Mouse (Mus musculus) stomach, embryonic 15.5 days (tissue): ENCODE measurements at regions not wholly inside any gene's neighbourhood (a gene's known extent, or its start where the extent isn't known, plus 50 kb on each side); places are given as distances from the start of the nearest gene placed in this dataset.
A peak's percentile ranks its signal among the peaks of the same experiment; 100 is the strongest.
"Not testable (repeated sequence)": the region's sequence is repeated elsewhere in the genome, so short reads cannot be mapped to it uniquely, and the experiment has no call there.

ENCODE experiments used
- ATAC-seq: fragments of 200-750 bp; cut with Nextera tagmentation; 2 replicates; pipeline ENCODE4 v1.8.0; 2017; ENCODE audit warnings: low read depth, moderate number of reproducible peaks, moderate TSS enrichment; ENCODE audit not compliant: insufficient read depth, low FRiP score
- H3K27ac ChIP-seq: fragments of 300-500 bp; sonication (generic); 2 replicates; pipeline ENCODE4 v1.5.1; 2015; ENCODE audit warnings: mild to moderate bottlenecking, inconsistent platforms
- H3K27me3 ChIP-seq: fragments of 300-500 bp; sonication (generic); replicated peaks from 2 replicates; pipeline ENCODE4 v1.6.1; 2015; ENCODE audit warnings: inconsistent platforms
- H3K36me3 ChIP-seq: fragments of 300-500 bp; sonication (generic); 2 replicates; pipeline ENCODE4 v1.6.1; 2015; ENCODE audit warnings: inconsistent platforms
- H3K4me1 ChIP-seq: fragments of 300-500 bp; sonication (generic); 2 replicates; pipeline ENCODE4 v1.6.1; 2015; ENCODE audit warnings: inconsistent platforms
- H3K4me2 ChIP-seq: fragments of 300-500 bp; sonication (generic); 2 replicates; pipeline ENCODE4 v1.6.1; 2015; ENCODE audit warnings: mild to moderate bottlenecking, inconsistent platforms
- H3K4me3 ChIP-seq: fragments of 300-500 bp; sonication (generic); replicated peaks from 2 replicates; pipeline ENCODE4 v1.5.1; 2015; ENCODE audit warnings: inconsistent platforms
- H3K9ac ChIP-seq: fragments of 300-500 bp; sonication (generic); 2 replicates; pipeline ENCODE4 v1.6.1; 2015; ENCODE audit warnings: inconsistent platforms
- H3K9me3 ChIP-seq: fragments of 300-500 bp; sonication (generic); 2 replicates; pipeline ENCODE4 v1.6.1; 2016; ENCODE audit warnings: inconsistent platforms
- WGBS: fragments of 180-500 bp; shearing (Covaris S2); methylation state at CpG from one replicate; pipeline ENCODE4 v1.1.7; 2015; 5-methylcytosine and 5-hydroxymethylcytosine counted together

DNA sequence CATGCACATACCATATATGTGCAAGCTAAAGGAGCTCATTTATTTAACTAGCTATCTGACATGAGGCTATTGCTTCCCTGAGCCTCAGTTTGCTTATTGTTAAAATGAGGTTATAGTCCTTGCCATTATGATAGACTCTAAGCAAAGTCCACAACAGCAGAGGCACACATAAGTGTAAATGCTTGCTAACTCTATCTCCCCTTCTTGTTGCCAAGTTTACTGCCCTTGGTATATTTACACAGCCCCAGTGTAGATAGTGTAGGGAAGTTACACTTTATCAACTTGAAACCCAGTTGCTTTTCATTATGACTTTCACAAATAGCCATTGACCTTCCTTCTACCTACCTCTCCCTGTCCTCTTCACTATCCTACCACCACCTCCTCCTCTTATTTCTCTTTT is 782.6 kb upstream of the Agtr1b start:
- no peak overlapping the region for H3K4me3 ChIP-seq
- H3K9ac ChIP-seq: no peak overlapping the region
- H3K27me3 ChIP-seq: no peaks in the 10 kb centered on the region
- H3K36me3 ChIP-seq: no peaks in the 10 kb centered on the region
- H3K4me1 ChIP-seq: no peaks in the 10 kb centered on the region
- H3K4me2 ChIP-seq: no peak overlapping the region
- ATAC-seq: peak; percentile 53; the same call in 1 of the 2 replicates
- no peak overlapping the region for H3K27ac ChIP-seq
- H3K9me3 ChIP-seq: no peaks in the 10 kb centered on the region

DNA sequence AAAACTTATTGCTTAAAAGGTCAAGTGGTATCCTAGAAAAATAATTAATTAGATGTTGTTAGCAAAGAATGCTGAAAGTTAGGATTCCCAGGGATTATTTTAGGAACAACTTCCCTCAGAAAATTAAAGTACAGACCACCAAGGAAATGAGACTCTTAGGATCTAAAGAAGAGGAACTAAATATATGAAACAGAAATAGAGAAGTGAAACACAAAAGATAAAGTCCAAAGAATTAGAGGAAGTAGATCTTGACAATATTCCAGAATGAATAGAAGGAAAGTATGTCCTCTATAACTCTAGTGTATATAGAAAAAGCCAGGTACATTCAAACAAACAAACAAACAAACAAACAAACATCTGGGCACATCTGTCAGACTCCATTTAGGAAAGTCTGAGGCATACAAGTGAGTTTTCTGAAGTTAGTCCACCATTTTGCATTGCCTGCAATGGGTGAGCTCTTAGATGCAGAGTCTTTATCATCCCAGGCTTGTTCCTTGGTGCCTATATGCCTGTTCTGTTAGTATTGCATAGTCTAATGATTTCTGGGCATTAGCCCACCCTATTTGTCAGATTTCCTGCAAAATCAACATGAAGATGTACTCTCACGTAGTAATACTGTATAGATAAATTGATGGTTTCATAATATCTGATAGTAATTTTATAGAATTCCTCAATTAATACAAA is 762.0 kb upstream of the Agtr1b start:
- no peak overlapping the region for H3K27ac ChIP-seq
- no peaks in the 10 kb centered on the region for H3K9me3 ChIP-seq
- H3K9ac ChIP-seq: no peak overlapping the region
- no peak overlapping the region for H3K4me3 ChIP-seq
- H3K4me1 ChIP-seq: no peaks in the 10 kb centered on the region
- no peak for ATAC-seq
- no peaks in the 10 kb centered on the region for H3K36me3 ChIP-seq
- no peaks in the 10 kb centered on the region for H3K27me3 ChIP-seq
- 90% methylated on average over 1 of the region's 1 CpGs for WGBS
- H3K4me2 ChIP-seq: no peak overlapping the region

DNA sequence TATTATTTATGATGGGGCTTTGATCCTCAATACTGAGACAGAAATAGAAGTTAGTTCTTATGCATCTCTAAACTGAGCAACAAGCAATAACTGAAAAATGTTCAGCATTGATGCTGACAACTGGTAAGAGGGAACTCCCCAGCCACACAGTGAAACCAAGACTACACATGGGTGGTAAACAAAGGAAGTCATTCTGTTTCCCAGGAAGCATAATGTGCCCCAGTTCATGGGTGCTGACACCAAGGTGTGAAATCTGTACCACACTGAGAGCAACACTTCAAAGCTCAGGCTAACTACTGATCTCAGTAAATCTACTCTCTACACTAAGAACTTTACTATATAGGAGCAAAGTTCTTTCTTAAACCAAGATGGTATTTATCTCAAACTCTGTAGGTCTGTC is 759.2 kb upstream of the Agtr1b start:
- Histone ChIP-seq H3K4me1 (no peaks in the 10 kb centered on the region), H3K36me3 (no peaks in the 10 kb centered on the region), H3K27ac (no peak overlapping the region), H3K4me2 (no peak overlapping the region), H3K4me3 (no peak overlapping the region), H3K27me3 (no peaks in the 10 kb centered on the region), H3K9ac (no peak overlapping the region), H3K9me3 (no peaks in the 10 kb centered on the region)
- ATAC-seq: no peak

DNA sequence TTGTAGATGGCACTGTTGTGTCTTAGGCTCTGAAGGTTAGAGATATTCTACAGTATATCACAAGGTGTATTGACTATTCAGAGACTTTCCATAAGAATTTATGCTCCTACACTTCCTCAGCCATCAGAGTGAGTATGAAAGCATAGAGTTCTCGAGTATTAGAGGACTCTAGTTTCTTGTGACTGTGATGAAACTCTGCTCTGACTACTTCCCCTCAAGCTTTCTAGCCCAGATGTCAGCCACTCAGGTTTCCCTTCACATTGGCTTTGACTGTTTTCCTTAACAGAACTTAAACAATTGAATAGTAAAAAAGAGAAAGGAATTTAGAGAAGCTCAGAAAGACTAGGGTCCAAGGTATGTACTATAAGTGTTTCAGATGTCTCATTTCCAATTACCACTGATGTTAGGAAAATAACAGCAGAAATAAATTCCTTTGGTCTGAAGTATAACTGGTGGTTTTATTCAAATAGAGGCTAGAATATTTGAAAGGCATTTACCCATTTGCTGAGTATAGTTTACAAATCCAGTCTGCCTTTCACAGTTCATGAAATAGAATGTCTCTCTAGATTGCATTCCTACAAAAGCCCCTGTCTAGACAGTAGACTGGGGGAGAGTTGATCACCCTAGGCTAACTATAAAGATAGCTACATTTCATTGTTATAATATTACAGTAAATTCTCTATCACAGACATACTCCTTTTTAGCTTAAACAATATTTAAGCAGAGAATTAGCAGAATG is 751.4 kb upstream of the Agtr1b start:
- Histone ChIP-seq H3K27ac (no peak overlapping the region), H3K36me3 (no peaks in the 10 kb centered on the region), H3K4me1 (no peaks in the 10 kb centered on the region), H3K4me2 (no peak overlapping the region), H3K9me3 (no peaks in the 10 kb centered on the region), H3K9ac (no peak overlapping the region), H3K4me3 (no peak overlapping the region), H3K27me3 (no peaks in the 10 kb centered on the region)
- WGBS: 57% methylated on average over 1 of the region's 1 CpGs
- ATAC-seq: no peak

DNA sequence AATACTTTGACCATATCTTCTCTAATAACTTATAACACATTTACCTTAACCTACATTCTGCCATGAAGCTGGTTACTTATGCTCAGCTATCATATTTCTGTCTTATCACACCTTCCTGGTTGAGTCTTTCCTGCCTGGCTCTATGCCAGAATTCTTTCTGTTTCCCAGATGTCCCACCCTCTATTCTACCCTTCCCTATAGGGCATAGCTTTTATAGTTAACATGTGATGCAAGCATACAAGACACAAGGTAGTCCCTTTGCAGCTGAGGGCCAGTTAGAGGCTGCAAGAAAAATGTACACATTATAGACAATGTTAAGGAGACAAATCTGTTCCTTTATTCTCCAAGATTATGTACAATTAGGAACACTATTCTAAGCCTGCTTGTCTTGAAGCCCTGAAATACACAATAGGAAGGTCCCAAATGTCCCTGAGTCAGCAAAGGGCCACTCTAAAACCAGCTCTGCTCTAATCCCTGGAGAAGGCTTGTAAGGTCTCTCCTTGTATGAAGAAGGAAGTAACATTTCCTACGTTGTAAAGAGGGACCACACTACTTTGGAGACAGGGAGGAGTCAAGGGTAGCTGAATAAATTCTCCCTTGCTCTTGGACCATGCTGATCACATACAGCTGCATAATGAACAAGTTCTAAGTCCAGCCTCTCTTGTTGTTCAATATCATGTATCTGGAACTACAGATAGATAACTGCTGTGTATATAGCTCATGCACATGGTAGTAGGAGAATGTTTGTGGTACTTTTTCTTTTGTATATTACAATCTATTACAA is 745.0 kb upstream of the Agtr1b start:
- Histone ChIP-seq H3K4me3 (no peak overlapping the region), H3K4me2 (no peak overlapping the region), H3K27me3 (no peaks in the 10 kb centered on the region), H3K9ac (no peak overlapping the region), H3K36me3 (no peaks in the 10 kb centered on the region), H3K9me3 (no peaks in the 10 kb centered on the region), H3K27ac (peak overlapping the region; percentile 49; the same call in 1 of the 2 replicates), H3K4me1 (no peaks in the 10 kb centered on the region)
- WGBS: 53% methylated on average over 1 of the region's 1 CpGs
- ATAC-seq: peak; percentile 74; the same call in 1 of the 2 replicates

DNA sequence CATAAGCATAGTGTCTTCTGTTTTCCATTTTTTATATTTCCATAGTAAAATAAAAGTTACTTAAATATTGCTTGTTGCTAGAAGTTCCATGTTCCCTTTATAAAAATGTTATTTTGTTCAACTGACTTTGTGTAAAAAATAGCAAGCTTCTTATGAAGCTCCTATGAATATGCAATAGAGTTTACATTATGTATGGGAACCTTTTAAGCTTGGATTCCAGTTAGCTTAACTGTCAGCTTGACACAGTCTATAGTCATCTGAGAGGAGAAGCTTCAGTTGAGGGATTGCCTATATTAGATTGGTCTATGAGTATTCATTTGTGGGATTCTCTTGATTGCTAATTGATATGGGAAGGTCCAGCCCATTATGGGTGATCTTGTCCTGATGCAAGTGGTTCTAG is 723.2 kb upstream of the Agtr1b start:
- no peaks in the 10 kb centered on the region for H3K9me3 ChIP-seq
- ATAC-seq: no peak
- no peak overlapping the region for H3K4me2 ChIP-seq
- no peak overlapping the region for H3K9ac ChIP-seq
- no peaks in the 10 kb centered on the region for H3K27me3 ChIP-seq
- H3K4me3 ChIP-seq: no peak overlapping the region
- H3K4me1 ChIP-seq: no peaks in the 10 kb centered on the region
- no peaks in the 10 kb centered on the region for H3K36me3 ChIP-seq
- H3K27ac ChIP-seq: no peak overlapping the region

DNA sequence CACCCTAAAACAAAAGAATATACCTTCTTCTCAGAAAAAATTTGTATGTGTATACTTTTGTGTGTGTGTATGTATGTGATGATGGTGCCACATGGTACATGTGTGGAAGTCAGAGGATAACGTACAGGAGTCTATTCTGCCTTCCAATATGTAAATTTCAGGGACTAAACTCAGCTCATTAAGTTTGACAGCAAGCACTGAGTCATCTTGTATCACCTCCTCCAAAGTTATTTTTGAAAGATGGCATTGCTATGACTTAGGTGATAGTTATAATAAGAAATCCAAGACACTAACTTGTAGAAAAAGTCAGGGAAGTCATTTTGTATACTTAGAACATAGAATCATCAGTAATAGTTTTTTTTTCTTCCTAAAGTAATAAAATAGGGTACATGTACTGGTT is 719.4 kb upstream of the Agtr1b start:
- H3K4me1 ChIP-seq: no peaks in the 10 kb centered on the region
- no peak overlapping the region for H3K4me3 ChIP-seq
- H3K27ac ChIP-seq: no peak overlapping the region
- H3K27me3 ChIP-seq: no peaks in the 10 kb centered on the region
- no peak for ATAC-seq
- no peak overlapping the region for H3K4me2 ChIP-seq
- H3K36me3 ChIP-seq: no peaks in the 10 kb centered on the region
- no peaks in the 10 kb centered on the region for H3K9me3 ChIP-seq
- 75% methylated on average over 1 of the region's 1 CpGs for WGBS
- H3K9ac ChIP-seq: no peak overlapping the region

DNA sequence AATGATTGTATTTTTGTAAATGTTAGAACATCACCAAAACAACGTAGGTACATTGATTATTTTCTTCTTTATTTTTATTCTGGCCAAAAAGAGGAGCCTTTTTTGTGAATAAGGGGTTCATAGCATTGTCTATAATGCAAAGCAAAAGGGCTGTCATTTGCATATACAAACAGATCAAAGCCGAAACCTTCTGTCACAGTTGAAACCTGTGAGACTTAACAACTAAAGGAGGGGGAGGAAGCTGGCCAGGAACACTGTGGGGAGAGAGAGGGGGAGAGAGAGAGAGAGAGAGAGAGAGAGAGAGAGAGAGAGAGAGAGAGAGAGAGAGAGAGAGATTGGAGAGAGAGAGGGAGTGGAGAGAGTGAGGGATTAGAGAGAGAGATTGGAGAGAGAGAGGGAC is 710.6 kb upstream of the Agtr1b start:
- H3K9me3 ChIP-seq: no peaks in the 10 kb centered on the region
- H3K27me3 ChIP-seq: no peaks in the 10 kb centered on the region
- H3K27ac ChIP-seq: no peak overlapping the region
- WGBS: 75% methylated on average over 2 of the region's 2 CpGs
- no peaks in the 10 kb centered on the region for H3K36me3 ChIP-seq
- no peak overlapping the region for H3K4me2 ChIP-seq
- ATAC-seq: no peak
- no peak overlapping the region for H3K9ac ChIP-seq
- no peaks in the 10 kb centered on the region for H3K4me1 ChIP-seq
- H3K4me3 ChIP-seq: no peak overlapping the region

DNA sequence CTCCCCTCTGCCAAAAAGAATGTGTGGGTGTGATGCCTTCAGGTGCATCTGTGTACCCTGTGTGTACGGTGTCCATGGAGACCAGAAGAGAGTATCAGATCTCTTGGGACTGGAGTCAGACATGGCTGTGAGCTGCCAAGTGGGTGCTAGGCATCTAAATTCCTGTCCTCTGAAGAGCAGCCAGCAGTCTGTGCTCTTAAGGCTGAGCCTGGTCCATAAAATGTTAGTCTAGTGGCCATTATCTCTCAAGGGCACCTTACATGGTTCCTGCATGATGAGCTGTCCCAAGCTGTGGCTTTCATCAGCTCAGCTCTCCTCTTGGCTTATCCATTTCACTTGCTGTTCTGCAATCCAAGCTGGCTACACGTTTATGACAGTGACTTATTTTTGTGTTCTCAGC is 686.4 kb upstream of the Agtr1b start:
- not testable (repeated sequence) for ATAC-seq
- 68% methylated on average over 1 of the region's 2 CpGs for WGBS

DNA sequence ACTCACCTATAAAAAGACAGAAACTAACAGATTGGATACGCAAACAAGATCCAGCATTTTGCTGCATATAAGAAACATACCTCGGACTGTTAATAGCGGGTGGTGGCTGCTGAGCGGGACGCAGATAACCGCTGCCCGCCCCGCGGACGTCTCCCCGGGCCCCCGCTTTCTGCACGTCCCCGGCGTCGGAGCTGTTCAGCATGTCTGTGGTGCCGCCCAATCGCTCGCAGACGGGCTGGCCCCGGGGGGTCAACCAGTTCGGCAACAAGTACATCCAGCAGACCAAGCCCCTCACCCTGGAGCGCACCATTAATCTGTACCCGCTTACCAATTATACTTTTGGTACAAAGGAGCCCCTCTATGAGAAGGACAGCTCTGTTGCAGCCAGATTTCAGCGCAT is 682.4 kb upstream of the Agtr1b start:
- not testable (repeated sequence) for H3K9me3 ChIP-seq, H3K4me2 ChIP-seq, H3K27me3 ChIP-seq, H3K4me1 ChIP-seq, ATAC-seq, H3K27ac ChIP-seq, H3K9ac ChIP-seq, H3K36me3 ChIP-seq, H3K4me3 ChIP-seq
- WGBS: 67% methylated on average over 24 of the region's 25 CpGs

More for the DNA sequence above, 686.4 kb upstream of the Agtr1b start:
- not testable (repeated sequence) for H3K4me3 ChIP-seq, H3K4me2 ChIP-seq, H3K27ac ChIP-seq, H3K4me1 ChIP-seq, H3K9me3 ChIP-seq, H3K36me3 ChIP-seq, H3K27me3 ChIP-seq, H3K9ac ChIP-seq

DNA sequence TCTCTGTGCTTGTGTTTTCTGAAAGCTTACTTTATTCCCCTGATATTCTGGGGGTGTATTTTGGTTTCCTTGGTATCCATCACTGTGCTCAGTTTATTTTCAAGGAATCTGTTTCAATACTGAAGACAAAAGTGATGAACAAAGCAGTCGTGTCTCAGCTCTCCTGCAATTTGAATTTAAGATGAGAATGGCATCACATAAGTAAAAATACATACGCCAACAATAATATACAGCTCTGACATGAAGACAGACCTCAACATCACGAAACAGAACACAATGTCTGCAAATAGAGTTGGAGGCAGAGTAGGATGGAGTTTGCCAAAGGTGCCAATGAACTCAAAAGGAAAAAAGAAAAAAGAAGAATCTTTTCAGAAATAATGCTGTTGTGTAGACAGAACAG is 679.0 kb upstream of the Agtr1b start:
- Histone ChIP-seq H3K4me1 (no peaks in the 10 kb centered on the region), H3K4me2 (no peak overlapping the region)
- 84% methylated on average over 3 of the region's 3 CpGs for WGBS

DNA sequence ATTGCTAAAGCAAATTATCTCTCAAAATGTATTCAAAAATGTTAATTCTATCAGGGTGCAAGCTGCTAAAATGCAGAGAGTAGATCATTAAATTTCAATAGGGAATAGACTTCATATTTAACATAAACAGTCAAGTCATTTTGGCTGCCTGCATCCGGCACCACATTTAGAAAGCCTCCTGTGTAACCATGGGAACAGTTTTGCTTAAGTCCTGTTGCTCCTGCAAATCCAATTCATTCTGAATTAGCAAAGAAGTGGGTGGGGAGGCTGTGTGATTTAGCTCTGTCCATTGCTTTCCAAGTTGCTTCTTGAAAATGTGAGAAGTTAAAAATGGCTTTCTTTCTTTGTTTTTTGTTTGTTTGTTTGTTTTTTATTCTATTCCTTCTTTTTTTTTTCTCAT is 658.9 kb upstream of the Agtr1b start:
- Histone ChIP-seq H3K27ac (no peak overlapping the region), H3K4me1 (no peaks in the 10 kb centered on the region), H3K4me3 (no peak overlapping the region), H3K9me3 (no peaks in the 10 kb centered on the region), H3K9ac (no peak overlapping the region), H3K27me3 (no peaks in the 10 kb centered on the region), H3K4me2 (no peak overlapping the region), H3K36me3 (no peaks in the 10 kb centered on the region)
- ATAC-seq: no peak
- WGBS: 31% methylated on average over 1 of the region's 1 CpGs

More for the DNA sequence above, 679.0 kb upstream of the Agtr1b start:
- H3K27me3 ChIP-seq: no peaks in the 10 kb centered on the region
- no peaks in the 10 kb centered on the region for H3K9me3 ChIP-seq
- H3K36me3 ChIP-seq: no peaks in the 10 kb centered on the region
- no peak overlapping the region for H3K9ac ChIP-seq
- no peak overlapping the region for H3K27ac ChIP-seq
- no peak for ATAC-seq
- no peak overlapping the region for H3K4me3 ChIP-seq
